Comparison of ENCODE assay signal across 7 mouse cellular contexts in the genomic region with DNA sequence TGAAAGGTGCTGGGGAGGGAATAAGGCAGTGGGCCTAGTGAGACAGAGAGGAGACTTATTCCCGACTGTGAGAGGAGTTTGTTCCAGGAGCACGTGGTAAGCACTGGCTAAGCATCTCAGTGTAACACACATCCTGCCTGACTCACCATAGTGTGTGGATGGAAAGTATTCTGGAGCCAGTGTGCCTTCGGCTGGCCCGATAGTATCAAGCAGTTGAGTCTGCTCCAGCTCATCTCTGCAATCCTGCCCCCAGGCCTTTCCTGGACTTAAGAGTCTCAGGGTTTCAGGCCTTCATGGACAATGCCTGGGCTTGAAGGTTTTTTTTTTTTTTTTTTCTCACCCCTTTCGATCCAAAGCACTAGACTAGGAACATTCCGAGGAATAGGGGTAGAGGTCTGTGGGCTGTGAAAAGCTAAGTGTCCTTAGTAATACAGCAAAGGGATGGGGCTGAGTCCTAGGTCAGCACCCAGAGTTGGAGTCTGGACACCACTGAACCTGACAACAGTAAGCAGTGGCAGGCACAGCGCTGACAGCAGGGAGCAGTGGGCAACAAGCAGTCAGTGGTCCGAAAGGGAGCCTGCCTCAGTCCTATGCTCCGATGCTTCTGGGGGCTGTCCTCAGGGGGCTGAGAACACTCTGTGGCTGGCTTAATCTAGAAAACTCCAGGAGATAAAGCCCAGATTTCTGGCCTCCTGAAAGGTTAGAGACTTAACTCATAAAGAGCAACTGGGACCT. TPM values are rescaled to one million over a fixed set of nuclear protein-coding genes. Genes with fewer than 3 reads are reported as not detected.
A peak's percentile ranks its signal among the peaks of the same experiment; 100 is the strongest.
DNase-seq lines count a peak whose midpoint lies in the region; ATAC-seq and TF ChIP-seq lines count a peak whose summit lies in the region.

No protein-coding gene starts in this region.

- peaks cover 38% of the 10 kb centered on the region for H3K79me2 ChIP-seq in C2C12 (ENCODE audit: control insufficient read depth, insufficient read depth)
- H3K79me2 ChIP-seq in MEL (ENCODE audit: control insufficient read depth, insufficient read depth, low read length, poor library complexity) = peaks cover 31% of the 10 kb centered on the region

- no peak for TF ChIP-seq POLR2A in MEL (IDR thresholded peaks at IDR 0.05; ENCODE audit: control insufficient read depth in 1 of 2, insufficient read depth in 1 of 2, low read depth in 1 of 2, low read length in 2 of 2, poor library complexity in 1 of 2)

- TF ChIP-seq RAD21 in MEL (IDR thresholded peaks at IDR 0.05; ENCODE audit: low read depth, low read length) = no peak

- H3K27me3 ChIP-seq in C2C12 (ENCODE audit: control insufficient read depth, insufficient read depth, insufficient read length) = no peaks in the 10 kb centered on the region
- H3K27me3 ChIP-seq in MEL (ENCODE audit: control insufficient read depth in 1 of 2, insufficient read depth in 2 of 2, low read length in 2 of 2) = no peaks in the 10 kb centered on the region
- H3K27me3 ChIP-seq in embryonic facial prominence, embryonic 10.5 days (replicated peaks; ENCODE audit: low read depth, poor library complexity, severe bottlenecking) = no peaks in the 10 kb centered on the region
- no peaks in the 10 kb centered on the region for H3K27me3 ChIP-seq in lung, postnatal 0 days (replicated peaks; ENCODE audit: insufficient read depth, low read length)

- H3ac ChIP-seq in C2C12 (ENCODE audit: control insufficient read depth, insufficient read length, low read depth) = peak overlapping the region; percentile 59

- no peak for ATAC-seq in lung, postnatal 0 days

- H3K36me3 ChIP-seq in C2C12 (ENCODE audit: control insufficient read depth, insufficient read depth) (peaks cover 5% of the 10 kb centered on the region), MEL (ENCODE audit: control insufficient read depth in 1 of 2, insufficient read depth in 2 of 2, low read length in 2 of 2) (peaks cover 4 to 42% of the 10 kb centered on the region in 2 experiments; a peak in 3 of 4 replicates)
- H3K36me3 ChIP-seq in embryonic facial prominence, embryonic 10.5 days (replicated peaks) = peaks cover 8% of the 10 kb centered on the region
- H3K36me3 ChIP-seq in lung, postnatal 0 days (ENCODE audit: insufficient read depth, low read length) = no peaks in the 10 kb centered on the region

- TF ChIP-seq EP300 in MEL (IDR thresholded peaks at IDR 0.05; ENCODE audit: low read depth in 1 of 2, low read length in 2 of 2) = no peak
- TF ChIP-seq EP300 in lung, postnatal 0 days (IDR thresholded peaks at IDR 0.05) = no peak

- no peaks in the 10 kb centered on the region for H3K9me3 ChIP-seq in MEL (replicated peaks; ENCODE audit: insufficient read depth, low read length)
- H3K9me3 ChIP-seq in embryonic facial prominence, embryonic 10.5 days = no peaks in the 10 kb centered on the region
- H3K9me3 ChIP-seq in lung, postnatal 0 days (ENCODE audit: low read length) = no peaks in the 10 kb centered on the region

- peak overlapping the region; percentile 87 for H3K4me2 ChIP-seq in lung, postnatal 0 days (replicated peaks; ENCODE audit: low read depth, low read length)

- TF ChIP-seq CTCF in C2C12 (IDR thresholded peaks at IDR 0.05; ENCODE audit: control insufficient read depth, insufficient read depth, insufficient read length) = no peak
- TF ChIP-seq CTCF in MEL (IDR thresholded peaks at IDR 0.05 in 2 of 3, conservative IDR thresholded peaks at IDR 0.05 in 1 of 3; ENCODE audit: control insufficient read depth in 1 of 3, insufficient read depth in 1 of 3, low read depth in 2 of 3, low read length in 3 of 3, poor library complexity in 1 of 3, severe bottlenecking in 1 of 3) = no peak
- no peak for TF ChIP-seq CTCF in lung, postnatal 0 days (IDR thresholded peaks at IDR 0.05)

- DNase-seq in MEL (ENCODE audit: low read depth, low spot score) = peak; percentile 65
- peak; percentile 35 for DNase-seq in embryonic facial prominence, embryonic 10.5 days (ENCODE audit: low spot score)
- peak; percentile 14 for DNase-seq in heart, adult 8-10 months (ENCODE audit: low spot score)
- peak; percentile 9 to 56 for DNase-seq in kidney, postnatal 4 days
- peak; percentile 55 for DNase-seq in lung, postnatal 0 days (ENCODE audit: low spot score)
- DNase-seq in skeletal muscle tissue, adult 2 months (ENCODE audit: low read depth, low spot score) = peak; percentile 21

- peaks cover 11 to 31% of the 10 kb centered on the region in 2 experiments for H3K4me1 ChIP-seq in MEL (ENCODE audit: control insufficient read depth in 1 of 2, insufficient read depth in 2 of 2, low read length in 2 of 2)
- H3K4me1 ChIP-seq in embryonic facial prominence, embryonic 10.5 days = peaks cover 50% of the 10 kb centered on the region
- H3K4me1 ChIP-seq in lung, postnatal 0 days (ENCODE audit: insufficient read depth, low read depth, low read length) = no peaks in the 10 kb centered on the region

- peak overlapping the region; percentile 100 for H3K9ac ChIP-seq in MEL (ENCODE audit: control insufficient read depth, low read depth, low read length, poor library complexity, severe bottlenecking)
- H3K9ac ChIP-seq in lung, postnatal 0 days (replicated peaks; ENCODE audit: low read depth) = peak overlapping the region; percentile 50

- H3K27ac ChIP-seq in MEL (ENCODE audit: control insufficient read depth, low read depth, low read length) = peak overlapping the region; percentile 62
- peak overlapping the region; percentile 100 for H3K27ac ChIP-seq in embryonic facial prominence, embryonic 10.5 days (replicated peaks)
- peak overlapping the region; percentile 96 for H3K27ac ChIP-seq in lung, postnatal 0 days (ENCODE audit: low read length)

- H3K4me3 ChIP-seq in C2C12 (ENCODE audit: insufficient read depth, poor library complexity, severe bottlenecking) (peak overlapping the region; percentile 81), MEL (ENCODE audit: control insufficient read depth in 1 of 2, insufficient read depth in 1 of 2, low read depth in 2 of 2, low read length in 2 of 2) (peak overlapping the region; percentile 84)
- peak overlapping the region; percentile 99 for H3K4me3 ChIP-seq in embryonic facial prominence, embryonic 10.5 days
- H3K4me3 ChIP-seq in lung, postnatal 0 days (ENCODE audit: low read depth, low read length) = peak overlapping the region; percentile 97

- WGBS in embryonic facial prominence, embryonic 10.5 days = 9% methylated on average over 9 of the region's 9 CpGs
- WGBS in lung, postnatal 0 days = 15% methylated on average over 9 of the region's 9 CpGs

- H3K79me3 ChIP-seq in C2C12 (ENCODE audit: low read depth) = peaks cover 28% of the 10 kb centered on the region

TF ChIP-seq in C2C12, 6 proteins besides CTCF, POLR2A, EP300 and RAD21:
- TF ChIP-seq FOSL1 (IDR thresholded peaks at IDR 0.05; ENCODE audit: insufficient read depth, low read length, poor library complexity, severe bottlenecking) = no peak
- TF ChIP-seq USF1 (IDR thresholded peaks at IDR 0.05; ENCODE audit: low read depth) = peak; percentile 82
- TF ChIP-seq MAX (IDR thresholded peaks at IDR 0.05) = peak; percentile 77

TF ChIP-seq in MEL, 35 proteins besides CTCF, POLR2A, EP300 and RAD21:
- TF ChIP-seq MAZ (IDR thresholded peaks at IDR 0.05; ENCODE audit: low read depth, low read length) (no peak), CHD1 (IDR thresholded peaks at IDR 0.05; ENCODE audit: low read depth, low read length) (0 out of 2 replicates have a peak, but pooled peaks have one; percentile 44), ZNF384 (IDR thresholded peaks at IDR 0.05; ENCODE audit: low read depth, low read length) (peak; percentile 51), TAL1 (IDR thresholded peaks at IDR 0.05; ENCODE audit: low read length) (peak; percentile 35)

RNA-seq across cellular contexts. Expression of gene Nsd2, which starts 1.2 kb away (rescaled TPM):
- polyA plus RNA-seq in C2C12 (2012; fragmentation: generic; extraction: Trizol) (41.7 TPM), MEL (2012; ENCODE audit: insufficient read depth in 1 of 2, insufficient read length in 2 of 2, low read depth in 1 of 2, low replicate concordance in 2 of 2, missing spikeins in 1 of 2) (100 to 1,000 TPM; 116 to 233 TPM)
- 82.5 and 102 TPM in 2 replicates for total RNA-seq in MEL (2012; rRNA removed)
- 77.2 and 91.2 TPM in 2 replicates for polyA plus RNA-seq in embryonic facial prominence, embryonic 10.5 days (2016; fragmentation: Nextera tagmentation; extraction: Ambion mirVana)
- 10 to 100 TPM; 24.0 to 25.3 (median 24.5) TPM for total RNA-seq in heart, adult 8-10 months (2022)
- 13.5 and 16.7 TPM in 2 replicates for polyA plus RNA-seq in lung, postnatal 0 days (2015; fragmentation: Nextera tagmentation; extraction: Ambion mirVana)

RNA-seq across cellular contexts. Expression of gene Letm1, which starts 36.7 kb away (rescaled TPM):
- polyA plus RNA-seq in C2C12 (2012; fragmentation: generic; extraction: Trizol) = 27.0 TPM
- 50.0 and 59.5 TPM in 2 replicates for total RNA-seq in MEL (2012; rRNA removed)
- polyA plus RNA-seq in MEL (2012; ENCODE audit: insufficient read depth in 1 of 2, insufficient read length in 2 of 2, low read depth in 1 of 2, low replicate concordance in 2 of 2, missing spikeins in 1 of 2) = 100 to 1,000 TPM; 119 to 127 TPM
- 56.3 and 59.8 TPM in 2 replicates for polyA plus RNA-seq in embryonic facial prominence, embryonic 10.5 days (2016; fragmentation: Nextera tagmentation; extraction: Ambion mirVana)
- total RNA-seq in heart, adult 8-10 months (2022) = 100 to 1,000 TPM; 135 to 149 (median 141) TPM
- 39.1 and 40.1 TPM in 2 replicates for polyA plus RNA-seq in lung, postnatal 0 days (2015; fragmentation: Nextera tagmentation; extraction: Ambion mirVana)

Comparison
In these comparisons a context has a peak if more than half of its experiments do, and no peak if none do; other contexts are left out.
1. DNase-seq: peak in every context shown above with its lines; median percentile 65 in MEL; 55 in lung, postnatal 0 days; 35 in embryonic facial prominence, embryonic 10.5 days; 32 in kidney, postnatal 4 days; 21 in skeletal muscle tissue, adult 2 months; 14 in heart, adult 8-10 months.